Mouse (Mus musculus): ENCODE measurements at regions not wholly inside any gene's neighbourhood (a gene's known extent, or its start where the extent isn't known, plus 50 kb on each side); places are given as distances from the start of the nearest gene placed in this dataset.

DNA sequence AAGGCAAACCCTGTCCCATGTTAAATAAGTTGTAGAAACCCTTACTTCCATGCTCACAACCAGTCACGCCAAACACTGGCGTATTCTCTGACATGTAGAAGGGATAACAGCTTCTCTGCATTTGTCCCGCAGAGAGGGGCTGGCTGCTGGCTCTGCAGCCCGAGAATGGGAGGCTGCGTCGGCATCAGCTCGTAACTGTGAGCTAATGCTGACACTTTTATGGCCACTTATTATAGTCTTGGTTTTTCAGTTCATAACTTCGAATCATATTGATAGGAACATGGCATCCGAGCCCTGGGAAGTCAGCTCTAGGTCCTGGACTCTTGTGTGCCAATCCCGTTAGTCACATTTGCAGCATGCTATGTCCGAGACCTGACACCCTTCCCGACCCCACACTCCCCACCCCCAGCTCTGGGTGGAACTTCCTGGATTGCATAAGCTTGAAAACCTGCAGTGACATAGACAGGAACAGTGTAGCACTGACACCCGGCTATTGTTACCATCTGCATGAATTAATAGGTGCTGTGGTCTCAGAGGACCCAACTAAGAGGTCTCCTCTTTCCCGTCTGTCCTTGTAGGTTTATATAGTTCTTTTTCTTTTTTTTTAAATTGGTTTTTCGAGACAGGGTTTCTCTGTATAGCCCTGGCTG, 217.3 kb upstream of the Sall1 start:
- no peak overlapping the region for H3K27ac ChIP-seq (replicated peaks)
- no peaks in the 10 kb centered on the region for H3K27me3 ChIP-seq
- no peak overlapping the region for H3K4me2 ChIP-seq (replicated peaks)
- ATAC-seq (ENCODE audit: insufficient number of reproducible peaks, low FRiP score, low TSS enrichment, low read depth): no peak
- no peaks in the 10 kb centered on the region for H3K9me3 ChIP-seq (replicated peaks)
- WGBS: 74% methylated on average over 15 of the region's 15 CpGs
- no peaks in the 10 kb centered on the region for H3K36me3 ChIP-seq
- H3K4me1 ChIP-seq: no peaks in the 10 kb centered on the region
- no peak overlapping the region for H3K4me3 ChIP-seq (replicated peaks)
- H3K9ac ChIP-seq: no peak overlapping the region

DNA sequence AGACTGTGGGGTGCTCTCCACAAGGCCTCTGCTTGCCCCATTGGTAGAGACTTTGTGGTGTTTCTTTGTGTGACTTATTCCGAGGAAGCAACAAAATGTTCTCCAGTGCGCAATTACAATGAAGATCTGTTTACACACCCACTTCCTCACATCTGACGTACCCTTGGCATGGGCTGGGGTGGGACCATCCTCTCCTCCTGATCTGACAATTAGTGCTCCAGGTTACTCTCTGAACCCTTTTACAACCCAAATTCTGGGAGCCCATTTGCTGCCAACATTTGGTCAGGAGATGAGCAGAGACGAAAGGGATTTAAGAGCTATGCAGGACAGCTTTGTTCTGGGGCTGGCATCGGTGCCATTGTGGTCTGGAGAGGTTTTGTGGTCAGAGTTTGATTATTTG, 215.9 kb upstream of the Sall1 start:
- Histone ChIP-seq H3K4me3 (replicated peaks) (no peak overlapping the region), H3K4me2 (replicated peaks) (no peak overlapping the region), H3K9me3 (replicated peaks) (no peaks in the 10 kb centered on the region), H3K9ac (no peak overlapping the region), H3K36me3 (no peaks in the 10 kb centered on the region), H3K27ac (replicated peaks) (no peak overlapping the region), H3K4me1 (no peaks in the 10 kb centered on the region), H3K27me3 (no peaks in the 10 kb centered on the region)
- 71% methylated on average over 5 of the region's 5 CpGs for WGBS
- ATAC-seq (ENCODE audit: insufficient number of reproducible peaks, low FRiP score, low TSS enrichment, low read depth): no peak

DNA sequence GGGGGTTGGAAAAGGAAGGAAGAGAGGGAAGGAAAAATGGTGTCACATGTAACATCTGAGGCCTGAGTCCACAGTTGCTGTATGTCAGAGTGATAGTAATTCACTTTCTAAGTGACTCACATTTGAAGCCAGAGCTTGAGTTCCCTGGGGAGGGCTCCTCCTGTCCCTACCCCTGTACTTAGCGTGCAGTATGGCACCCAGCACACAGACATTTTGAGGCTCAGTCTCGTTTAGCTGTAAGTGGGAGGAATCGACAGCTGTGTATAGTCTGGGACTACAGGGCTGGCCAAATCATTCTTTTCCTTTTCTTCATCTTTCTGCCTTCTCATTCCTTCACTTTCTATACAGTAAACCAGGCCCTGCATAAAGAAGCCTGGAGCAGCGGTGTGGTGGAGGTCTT, 202.4 kb upstream of the Sall1 start:
- Histone ChIP-seq H3K36me3 (no peaks in the 10 kb centered on the region), H3K27me3 (peaks cover 20% of the 10 kb centered on the region), H3K4me3 (replicated peaks) (no peak overlapping the region), H3K4me1 (peaks cover 7% of the 10 kb centered on the region), H3K4me2 (replicated peaks) (no peak overlapping the region), H3K27ac (replicated peaks) (no peak overlapping the region), H3K9me3 (replicated peaks) (no peaks in the 10 kb centered on the region), H3K9ac (no peak overlapping the region)
- ATAC-seq (ENCODE audit: insufficient number of reproducible peaks, low FRiP score, low TSS enrichment, low read depth): no peak
- 75% methylated on average over 4 of the region's 4 CpGs for WGBS

DNA sequence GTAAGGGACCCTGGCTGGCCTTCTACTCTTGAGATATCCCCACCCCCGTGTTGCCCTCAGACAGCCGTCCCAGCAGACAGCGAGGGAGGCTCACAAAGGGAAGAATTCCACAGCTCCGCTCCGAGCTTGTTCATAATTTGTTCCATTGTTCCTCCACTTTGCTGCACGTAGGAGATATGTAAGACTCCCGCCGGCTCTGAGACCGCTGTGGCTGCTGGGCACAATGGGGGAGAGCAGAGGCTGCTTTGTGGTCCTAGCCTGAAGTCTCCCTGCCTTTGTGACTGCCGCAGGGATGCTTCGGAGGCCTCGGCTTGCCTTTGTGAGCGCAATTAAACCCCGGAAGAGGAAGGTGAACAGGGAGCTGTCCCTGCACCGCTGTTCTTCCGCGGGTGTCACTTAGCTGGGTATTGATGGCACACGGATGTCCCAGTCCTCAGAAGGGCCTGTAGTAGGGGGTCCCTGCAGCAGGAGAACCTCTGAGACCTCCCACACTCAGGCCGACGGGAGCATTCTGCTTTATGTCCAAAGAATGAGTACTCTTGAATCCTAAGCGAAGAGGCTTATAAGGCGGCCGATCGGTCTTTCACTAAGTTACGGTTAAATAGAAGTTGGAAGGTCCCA, 201.3 kb upstream of the Sall1 start:
- ATAC-seq (ENCODE audit: insufficient number of reproducible peaks, low FRiP score, low TSS enrichment, low read depth): no peak
- WGBS: 21% methylated on average over 25 of the region's 25 CpGs
- Histone ChIP-seq H3K9ac (no peak overlapping the region), H3K36me3 (no peaks in the 10 kb centered on the region), H3K4me1 (peaks cover 7% of the 10 kb centered on the region), H3K4me3 (replicated peaks) (peak overlapping the region; percentile 19), H3K27me3 (peaks cover 20% of the 10 kb centered on the region), H3K4me2 (replicated peaks) (peak overlapping the region; percentile 42), H3K9me3 (replicated peaks) (no peaks in the 10 kb centered on the region), H3K27ac (replicated peaks) (no peak overlapping the region)

DNA sequence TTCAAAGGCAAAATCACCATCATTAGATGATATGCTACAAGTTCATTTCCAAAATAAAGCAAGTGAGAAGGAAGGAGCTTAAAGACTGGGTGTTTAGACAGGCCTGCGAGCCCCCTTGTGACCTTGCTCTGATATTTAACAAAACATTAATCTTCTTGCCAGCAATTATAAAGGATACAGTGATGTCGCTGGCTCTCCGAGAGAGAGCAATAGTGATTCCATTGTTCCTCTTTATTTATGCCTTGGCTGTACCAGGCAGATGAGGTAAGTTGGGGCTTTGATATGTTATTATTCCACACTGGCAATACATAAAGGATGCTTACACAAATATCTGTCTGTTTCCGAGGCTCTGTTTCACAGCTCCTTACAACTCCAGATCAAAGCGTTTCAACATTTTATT, 197.7 kb upstream of the Sall1 start:
- H3K9ac ChIP-seq: no peak overlapping the region
- no peaks in the 10 kb centered on the region for H3K36me3 ChIP-seq
- H3K4me3 ChIP-seq (replicated peaks): no peak overlapping the region
- no peak overlapping the region for H3K27ac ChIP-seq (replicated peaks)
- H3K4me1 ChIP-seq: peaks cover 7% of the 10 kb centered on the region
- H3K27me3 ChIP-seq: peaks cover 20% of the 10 kb centered on the region
- ATAC-seq (ENCODE audit: insufficient number of reproducible peaks, low FRiP score, low TSS enrichment, low read depth): no peak
- no peaks in the 10 kb centered on the region for H3K9me3 ChIP-seq (replicated peaks)
- H3K4me2 ChIP-seq (replicated peaks): no peak overlapping the region
- WGBS: 43% methylated on average over 5 of the region's 5 CpGs

DNA sequence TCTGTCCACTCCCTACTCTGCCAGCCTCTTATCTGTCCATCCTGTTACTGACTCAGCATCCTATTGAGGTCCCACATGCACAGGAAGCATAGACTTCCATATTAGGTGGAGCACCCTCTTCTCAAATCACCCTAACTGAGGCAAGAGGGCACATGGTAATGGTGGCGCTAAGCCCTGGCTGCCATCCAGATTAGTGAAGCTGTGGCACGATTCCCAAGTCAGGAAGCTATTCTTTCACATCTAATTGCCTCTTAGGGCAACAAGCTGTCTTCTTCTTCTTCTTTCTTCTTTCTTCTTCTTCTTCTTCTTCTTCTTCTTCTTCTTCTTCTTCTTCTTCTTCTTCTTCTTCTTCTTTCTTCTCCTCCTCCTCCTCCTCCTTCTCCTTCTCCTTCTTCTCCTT, 195.7 kb upstream of the Sall1 start:
- H3K4me2 ChIP-seq (replicated peaks): no peak overlapping the region
- H3K4me1 ChIP-seq: no peaks in the 10 kb centered on the region
- no peak overlapping the region for H3K9ac ChIP-seq
- WGBS: 71% methylated on average over 2 of the region's 2 CpGs
- no peak for ATAC-seq (ENCODE audit: insufficient number of reproducible peaks, low FRiP score, low TSS enrichment, low read depth)
- no peak overlapping the region for H3K4me3 ChIP-seq (replicated peaks)
- no peak overlapping the region for H3K27ac ChIP-seq (replicated peaks)
- H3K27me3 ChIP-seq: peaks cover 12% of the 10 kb centered on the region
- H3K9me3 ChIP-seq (replicated peaks): no peaks in the 10 kb centered on the region
- no peaks in the 10 kb centered on the region for H3K36me3 ChIP-seq

DNA sequence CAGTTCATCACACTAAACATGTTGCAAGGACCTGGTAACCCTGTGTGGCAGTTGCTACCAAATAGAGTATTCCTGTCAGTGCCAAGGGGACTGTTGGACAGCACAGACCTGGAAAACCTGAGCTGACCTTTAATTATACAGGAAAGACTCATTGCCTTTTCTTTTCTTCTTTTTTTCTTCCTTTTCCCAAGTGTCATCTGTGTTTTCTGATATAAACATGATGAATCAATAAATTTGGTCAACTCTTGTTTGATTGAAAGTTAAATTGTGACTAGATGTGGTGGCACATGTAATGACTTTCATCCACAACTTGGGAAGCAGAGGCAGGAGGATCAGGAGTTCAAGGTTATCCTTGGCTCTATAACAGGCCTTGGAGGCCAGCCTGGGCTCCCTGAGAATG, 190.1 kb upstream of the Sall1 start:
- Histone ChIP-seq H3K4me3 (replicated peaks) (no peak overlapping the region), H3K9me3 (replicated peaks) (no peaks in the 10 kb centered on the region), H3K36me3 (no peaks in the 10 kb centered on the region), H3K9ac (no peak overlapping the region), H3K4me2 (replicated peaks) (no peak overlapping the region), H3K27me3 (no peaks in the 10 kb centered on the region), H3K27ac (replicated peaks) (no peak overlapping the region), H3K4me1 (no peaks in the 10 kb centered on the region)
- no peak for ATAC-seq (ENCODE audit: insufficient number of reproducible peaks, low FRiP score, low TSS enrichment, low read depth)

DNA sequence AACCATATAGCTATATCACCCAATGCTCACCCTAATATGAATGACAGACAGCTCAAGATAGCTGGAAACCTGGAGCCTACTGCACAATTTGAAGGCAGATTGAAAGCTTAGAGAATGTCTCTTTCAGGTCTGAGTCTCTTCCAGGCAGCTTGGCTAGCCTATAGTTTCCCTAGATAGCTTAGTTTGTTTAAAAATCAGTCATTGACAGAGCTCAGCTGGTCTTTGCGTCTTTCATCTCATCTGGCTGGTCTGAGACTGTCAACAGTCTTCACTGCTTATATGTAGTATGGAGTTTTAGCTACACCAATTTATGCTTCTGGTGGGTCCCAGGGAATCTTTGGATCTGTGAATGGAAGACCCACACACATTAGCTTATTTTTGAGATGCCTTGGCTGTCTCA, 188.4 kb upstream of the Sall1 start:
- H3K9me3 ChIP-seq (replicated peaks): no peaks in the 10 kb centered on the region
- WGBS: 93% methylated on average over 1 of the region's 1 CpGs
- H3K9ac ChIP-seq: no peak overlapping the region

DNA sequence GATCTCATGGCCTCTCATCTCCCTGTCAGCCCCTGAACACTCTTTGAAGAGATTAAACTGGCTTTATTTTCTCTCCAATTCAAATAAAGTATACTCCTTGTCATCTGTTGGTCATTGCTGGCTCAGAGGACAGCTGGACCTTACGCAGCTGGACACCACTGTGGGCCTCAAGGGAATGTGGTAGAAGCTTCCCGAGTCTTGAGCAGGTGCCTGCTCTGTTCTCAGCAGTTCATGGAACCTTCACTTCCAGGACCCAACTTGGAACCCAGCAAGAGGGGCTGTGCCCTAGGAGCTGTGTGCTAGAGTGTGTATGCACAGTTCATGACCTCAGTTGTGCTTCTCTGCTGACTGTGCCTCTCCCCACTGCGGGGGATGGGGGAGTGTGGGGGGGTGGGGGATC, 185.2 kb upstream of the Sall1 start:
- no peak overlapping the region for H3K4me3 ChIP-seq (replicated peaks)
- H3K27ac ChIP-seq (replicated peaks): no peak overlapping the region
- no peak for ATAC-seq (ENCODE audit: insufficient number of reproducible peaks, low FRiP score, low TSS enrichment, low read depth)
- no peaks in the 10 kb centered on the region for H3K4me1 ChIP-seq
- H3K9me3 ChIP-seq (replicated peaks): no peaks in the 10 kb centered on the region
- H3K9ac ChIP-seq: no peak overlapping the region
- no peak overlapping the region for H3K4me2 ChIP-seq (replicated peaks)
- WGBS: 85% methylated on average over 3 of the region's 3 CpGs
- H3K27me3 ChIP-seq: no peaks in the 10 kb centered on the region
- no peaks in the 10 kb centered on the region for H3K36me3 ChIP-seq

More for the DNA sequence above, 188.4 kb upstream of the Sall1 start:
- Histone ChIP-seq H3K4me3 (replicated peaks) (no peak overlapping the region), H3K27me3 (no peaks in the 10 kb centered on the region), H3K27ac (replicated peaks) (no peak overlapping the region), H3K4me1 (no peaks in the 10 kb centered on the region), H3K36me3 (no peaks in the 10 kb centered on the region), H3K4me2 (replicated peaks) (no peak overlapping the region)
- ATAC-seq (ENCODE audit: insufficient number of reproducible peaks, low FRiP score, low TSS enrichment, low read depth): no peak

DNA sequence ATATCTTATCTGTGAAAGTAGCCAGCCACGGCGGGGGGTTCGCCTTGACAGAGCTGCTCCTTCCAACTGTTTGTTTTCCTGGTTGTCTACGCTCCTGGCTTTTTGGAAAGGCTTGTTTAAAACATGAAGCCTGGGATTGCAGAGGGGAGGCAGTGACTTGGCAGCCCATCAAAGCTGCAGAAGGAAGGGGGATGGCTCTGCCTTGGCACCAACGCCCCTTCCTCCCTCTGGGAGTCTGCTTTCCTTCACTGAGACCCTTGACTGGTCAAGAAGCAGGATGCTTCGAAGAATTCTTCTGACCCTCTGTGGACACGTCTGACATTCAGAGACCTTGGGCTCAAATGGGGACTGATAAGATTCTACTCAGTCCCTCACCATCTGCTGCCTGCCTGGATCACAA, 176.9 kb upstream of the Sall1 start:
- 64% methylated on average over 7 of the region's 7 CpGs for WGBS
- Histone ChIP-seq H3K4me1 (no peaks in the 10 kb centered on the region), H3K4me2 (replicated peaks) (no peak overlapping the region), H3K9me3 (replicated peaks) (no peaks in the 10 kb centered on the region), H3K36me3 (no peaks in the 10 kb centered on the region), H3K9ac (no peak overlapping the region), H3K27ac (replicated peaks) (no peak overlapping the region), H3K27me3 (no peaks in the 10 kb centered on the region), H3K4me3 (replicated peaks) (no peak overlapping the region)
- no peak for ATAC-seq (ENCODE audit: insufficient number of reproducible peaks, low FRiP score, low TSS enrichment, low read depth)

DNA sequence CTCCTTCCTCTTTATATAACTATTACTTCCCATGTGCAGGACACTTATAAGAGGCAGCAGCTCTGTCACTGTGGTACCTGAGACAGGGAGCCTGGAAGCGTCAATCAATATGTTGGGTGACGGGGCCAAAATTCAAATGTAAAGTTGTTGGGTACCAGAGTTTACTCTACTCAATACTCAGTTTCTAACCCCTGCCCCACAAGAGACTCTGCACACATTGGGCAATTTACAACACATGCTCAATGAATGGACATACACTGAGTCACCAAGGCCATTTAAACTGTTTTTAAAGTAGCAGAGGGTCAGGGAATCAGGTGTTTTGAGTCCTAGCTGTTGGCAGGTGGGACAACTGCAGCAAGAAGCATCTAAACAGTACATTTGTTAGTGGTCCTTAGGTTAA, 176.4 kb upstream of the Sall1 start:
- H3K9ac ChIP-seq: no peak overlapping the region
- H3K4me1 ChIP-seq: no peaks in the 10 kb centered on the region
- H3K27ac ChIP-seq (replicated peaks): no peak overlapping the region
- no peak overlapping the region for H3K4me2 ChIP-seq (replicated peaks)
- no peaks in the 10 kb centered on the region for H3K9me3 ChIP-seq (replicated peaks)
- H3K27me3 ChIP-seq: no peaks in the 10 kb centered on the region
- no peak overlapping the region for H3K4me3 ChIP-seq (replicated peaks)
- 89% methylated on average over 2 of the region's 2 CpGs for WGBS
- no peaks in the 10 kb centered on the region for H3K36me3 ChIP-seq
- ATAC-seq (ENCODE audit: insufficient number of reproducible peaks, low FRiP score, low TSS enrichment, low read depth): no peak

DNA sequence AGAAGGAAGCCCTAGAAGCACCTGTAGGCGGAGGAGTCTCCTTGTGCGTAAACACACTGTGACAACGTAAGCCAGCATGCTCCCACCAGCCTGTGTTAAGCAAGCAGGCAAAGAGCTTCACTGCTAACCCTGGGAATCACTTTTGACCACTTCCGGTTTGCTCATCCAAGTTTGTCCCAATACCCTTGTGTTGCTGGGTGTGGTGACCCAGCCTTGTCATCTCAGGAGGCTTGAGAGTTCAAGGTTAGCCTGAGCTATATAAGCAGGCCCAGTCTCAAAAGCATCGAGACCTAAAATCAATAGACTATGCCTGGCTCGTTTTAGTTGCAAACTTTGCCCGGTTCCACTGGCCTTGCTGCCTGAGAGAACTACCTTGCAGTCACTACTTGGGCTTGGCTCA, 175.2 kb upstream of the Sall1 start:
- 84% methylated on average over 7 of the region's 7 CpGs for WGBS
- no peak overlapping the region for H3K4me3 ChIP-seq (replicated peaks)
- no peak overlapping the region for H3K27ac ChIP-seq (replicated peaks)
- no peaks in the 10 kb centered on the region for H3K4me1 ChIP-seq
- H3K27me3 ChIP-seq: no peaks in the 10 kb centered on the region
- H3K4me2 ChIP-seq (replicated peaks): no peak overlapping the region
- no peaks in the 10 kb centered on the region for H3K36me3 ChIP-seq
- H3K9ac ChIP-seq: no peak overlapping the region
- no peaks in the 10 kb centered on the region for H3K9me3 ChIP-seq (replicated peaks)
- ATAC-seq (ENCODE audit: insufficient number of reproducible peaks, low FRiP score, low TSS enrichment, low read depth): no peak

Data from embryonic facial prominence, embryonic 15.5 days (tissue).